Mouse (Mus musculus) hindbrain, embryonic 12.5 days (tissue): Measurements from ENCODE around the gene Olfr543. TPM values are rescaled to one million over a fixed set of nuclear protein-coding genes. Genes with fewer than 3 reads are reported as not detected.

Experiments used
- ATAC-seq: fragments of 200-750 bp; cut with Nextera tagmentation; 2 replicates; pipeline ENCODE4 v1.8.0; 2017; ENCODE audit warnings: moderate TSS enrichment; ENCODE audit not compliant: low FRiP score
- H3K27ac ChIP-seq: fragments of 300-500 bp; sonication (generic); 2 replicates; pipeline ENCODE4 v1.5.1; 2016; ENCODE audit warnings: mild to moderate bottlenecking
- H3K27me3 ChIP-seq: fragments of 300-500 bp; sonication (generic); 2 replicates; pipeline ENCODE4 v1.6.1; 2016; ENCODE audit warnings: mild to moderate bottlenecking
- H3K36me3 ChIP-seq: fragments of 300-500 bp; sonication (generic); 2 replicates; pipeline ENCODE4 v1.6.1; 2016; ENCODE audit warnings: mild to moderate bottlenecking
- H3K4me1 ChIP-seq: fragments of 300-500 bp; sonication (generic); 2 replicates; pipeline ENCODE4 v1.6.1; 2016
- H3K4me2 ChIP-seq: fragments of 300-500 bp; sonication (generic); replicated peaks from 2 replicates; pipeline ENCODE4 v1.6.1; 2016; ENCODE audit warnings: mild to moderate bottlenecking
- H3K4me3 ChIP-seq: fragments of 300-500 bp; sonication (generic); 2 replicates; pipeline ENCODE4 v1.5.1; 2016; ENCODE audit warnings: mild to moderate bottlenecking
- H3K9ac ChIP-seq: fragments of 300-500 bp; sonication (generic); 2 replicates; pipeline ENCODE4 v1.6.1; 2016; ENCODE audit warnings: mild to moderate bottlenecking, moderate library complexity
- H3K9me3 ChIP-seq: fragments of 300-500 bp; sonication (generic); replicated peaks from 2 replicates; pipeline ENCODE4 v1.6.1; 2016; ENCODE audit warnings: mild to moderate bottlenecking
- WGBS: fragments of 180-500 bp; shearing (Covaris S2); methylation state at CpG from one replicate; pipeline ENCODE4 v1.1.7; 2016; 5-methylcytosine and 5-hydroxymethylcytosine counted together
- polyA plus RNA-seq: library from polyadenylated mRNA; unstranded; fragments of >200 nt; fragmentation: Nextera tagmentation; extraction: Ambion mirVana; gene quantifications from 2 replicates; pipeline ENCODE4 v1.2.1, GENCODE M21; 2016

Olfr543 gene
- polyA plus RNA-seq, 1 experiment from 2014 or later = 0.31 TPM

GRCm38 (mm10) chr7:102467566-102467965 is 13.9 kb downstream of the Olfr543 start:
- Histone ChIP-seq H3K4me3 (no peak overlapping the region), H3K27ac (no peak overlapping the region), H3K9me3 (no peaks in the 10 kb centered on the region), H3K36me3 (peaks cover 67% of the 10 kb centered on the region), H3K9ac (no peak overlapping the region), H3K27me3 (no peaks in the 10 kb centered on the region), H3K4me1 (no peaks in the 10 kb centered on the region), H3K4me2 (no peak overlapping the region)
- no peak for ATAC-seq
- WGBS = 90% methylated on average over 8 of the region's 8 CpGs

DNA sequence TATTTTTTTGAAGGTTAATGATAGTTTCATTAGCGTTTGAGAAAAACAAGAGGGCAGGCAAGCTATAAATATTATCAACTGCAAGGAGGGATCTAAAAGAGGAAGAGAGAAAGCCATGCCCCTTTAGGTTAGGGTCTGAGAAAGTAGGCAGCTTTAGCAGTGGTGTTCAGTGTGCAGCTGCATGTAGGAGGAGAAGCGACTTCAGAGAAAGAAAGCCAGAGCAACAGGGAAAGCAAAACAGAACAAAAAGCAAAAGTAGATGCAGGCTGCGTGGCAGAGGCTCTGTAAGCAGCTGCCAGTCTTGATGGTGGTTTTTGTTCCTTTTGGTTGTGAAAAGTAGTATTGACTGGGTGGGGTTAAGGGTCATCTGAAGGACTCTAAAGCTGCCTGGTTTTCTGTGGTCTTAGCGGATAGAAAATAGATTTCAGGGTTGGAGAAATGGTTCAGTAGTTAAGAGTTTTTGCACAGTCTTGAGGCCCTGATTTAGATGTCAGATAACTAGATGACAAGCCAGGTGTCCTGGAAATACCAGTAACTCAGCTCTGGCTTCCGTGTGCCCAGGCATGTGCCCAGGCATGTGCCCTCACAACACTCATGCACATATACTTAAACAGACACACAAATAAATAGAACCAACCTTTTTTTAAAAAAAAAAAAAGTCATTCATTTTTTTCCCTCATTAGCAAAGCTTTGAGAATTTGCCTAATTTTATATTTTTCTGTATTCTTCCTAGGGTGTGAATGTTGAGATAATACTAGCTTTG is 22.7 kb downstream of the Olfr543 start:
- Histone ChIP-seq H3K27ac (no peak overlapping the region), H3K9me3 (no peaks in the 10 kb centered on the region), H3K4me2 (no peak overlapping the region), H3K9ac (no peak overlapping the region), H3K36me3 (peaks cover 84% of the 10 kb centered on the region), H3K27me3 (no peaks in the 10 kb centered on the region), H3K4me3 (no peak overlapping the region), H3K4me1 (no peaks in the 10 kb centered on the region)
- 79% methylated on average over 5 of the region's 5 CpGs for WGBS
- ATAC-seq = no peak

- Histone ChIP-seq H3K9me3 (no peaks in the 10 kb centered on the region), H3K4me3 (no peak overlapping the region), H3K27me3 (no peaks in the 10 kb centered on the region), H3K36me3 (peaks cover 42% of the 10 kb centered on the region), H3K4me1 (peaks cover 16% of the 10 kb centered on the region), H3K9ac (no peak overlapping the region), H3K4me2 (no peak overlapping the region), H3K27ac (no peak overlapping the region)
- no peak for ATAC-seq
- WGBS = 93% methylated on average over 9 of the region's 9 CpGs
These were observed 35.0 kb downstream of the Olfr543 start for GRCm38 (mm10) chr7:102446438-102446837.

GRCm38 (mm10) chr7:102444301-102444700 is 37.2 kb downstream of the Olfr543 start:
- Histone ChIP-seq H3K4me3 (no peak overlapping the region), H3K27me3 (peaks cover 3% of the 10 kb centered on the region; the same call in 1 of the 2 replicates), H3K4me2 (no peak overlapping the region), H3K9me3 (no peaks in the 10 kb centered on the region), H3K27ac (no peak overlapping the region), H3K4me1 (peaks cover 16% of the 10 kb centered on the region), H3K9ac (no peak overlapping the region), H3K36me3 (peaks cover 26% of the 10 kb centered on the region)
- no peak for ATAC-seq
- 83% methylated on average over 2 of the region's 2 CpGs for WGBS

DNA sequence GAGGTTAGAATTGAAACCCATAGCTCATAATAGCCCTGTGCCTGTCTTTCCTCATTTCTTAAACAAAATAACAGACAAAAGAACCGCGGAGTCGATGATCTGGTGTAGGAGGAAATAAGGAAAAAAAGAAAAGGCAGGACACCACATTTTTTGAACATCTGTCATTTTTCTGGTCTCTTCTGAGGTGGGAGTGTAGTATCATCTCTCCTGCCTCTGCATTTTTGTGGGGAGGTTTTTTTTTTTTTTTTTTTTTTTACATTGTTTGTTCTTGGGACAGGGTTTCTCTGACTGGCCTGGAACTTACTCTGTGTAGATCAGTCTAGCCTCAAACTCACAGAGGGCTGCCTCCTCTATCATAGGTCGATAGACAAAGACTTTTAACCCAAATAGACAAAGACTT is 39.0 kb downstream of the Olfr543 start:
- Histone ChIP-seq H3K4me1 (peaks cover 16% of the 10 kb centered on the region), H3K27me3 (peaks cover 3% of the 10 kb centered on the region; the same call in 1 of the 2 replicates), H3K4me2 (peak overlapping the region; percentile 78), H3K9ac (peak overlapping the region; percentile 85), H3K36me3 (peaks cover 16% of the 10 kb centered on the region), H3K9me3 (no peaks in the 10 kb centered on the region), H3K4me3 (peak overlapping the region; percentile 87), H3K27ac (no peak overlapping the region)
- 1% methylated on average over 4 of the region's 4 CpGs for WGBS
- ATAC-seq = no peak

GRCm38 (mm10) chr7:102441657-102442391 is 39.7 kb downstream of the Olfr543 start, which contains the start of gene Rrm1:
Gene Rrm1 (plus strand): TSS chr7:102441695.
- ATAC-seq = peak; percentile 99
- WGBS = under 1% methylated on average over 52 of the region's 56 CpGs
- H3K27ac ChIP-seq = peak within 1 kb of the TSS; percentile 81
- H3K4me1 ChIP-seq = peaks cover 16% of the 10 kb centered on the region
- H3K4me2 ChIP-seq = peak within 1 kb of the TSS; percentile 78
- no peaks in the 10 kb centered on the region for H3K9me3 ChIP-seq
- peak within 1 kb of the TSS; percentile 87 for H3K4me3 ChIP-seq
- H3K36me3 ChIP-seq = peaks cover 12% of the 10 kb centered on the region
- H3K27me3 ChIP-seq = peaks cover 3% of the 10 kb centered on the region; the same call in 1 of the 2 replicates
- peak within 1 kb of the TSS; percentile 85 for H3K9ac ChIP-seq

GRCm38 (mm10) chr7:102440822-102441656 is 40.4 kb downstream of the Olfr543 start:
- 56% methylated on average over 15 of the region's 15 CpGs for WGBS
- peaks cover 16% of the 10 kb centered on the region for H3K4me1 ChIP-seq
- H3K36me3 ChIP-seq = peaks cover 5% of the 10 kb centered on the region; the same call in 1 of the 2 replicates
- H3K4me2 ChIP-seq = peak overlapping the region; percentile 78
- H3K27me3 ChIP-seq = peaks cover 3% of the 10 kb centered on the region; the same call in 1 of the 2 replicates
- ATAC-seq = peak; percentile 33
- no peaks in the 10 kb centered on the region for H3K9me3 ChIP-seq
- H3K4me3 ChIP-seq = peak overlapping the region; percentile 87
- no peak overlapping the region for H3K9ac ChIP-seq
- H3K27ac ChIP-seq = no peak overlapping the region

DNA sequence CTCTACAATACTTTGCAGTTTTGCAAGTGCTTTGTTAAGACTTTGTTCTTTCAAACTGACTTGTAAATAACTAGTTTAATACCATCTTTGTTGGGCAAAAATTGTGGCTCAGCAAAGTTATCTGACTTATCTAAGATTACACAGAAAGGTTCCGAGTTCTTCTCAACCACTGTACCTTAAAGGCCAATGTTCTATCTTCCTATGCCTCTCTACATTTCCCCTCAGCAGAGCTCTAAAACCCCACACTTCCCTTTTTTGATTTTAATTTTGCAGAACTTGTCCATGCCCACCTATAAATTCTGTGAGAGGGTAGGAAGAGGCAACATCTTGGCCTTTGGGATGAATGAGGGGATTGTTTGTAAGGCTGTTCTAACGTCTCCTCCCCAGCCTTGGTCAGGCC is 47.1 kb downstream of the Olfr543 start:
- WGBS = 83% methylated on average over 2 of the region's 2 CpGs
- Histone ChIP-seq H3K36me3 (no peaks in the 10 kb centered on the region), H3K9ac (no peak overlapping the region), H3K4me3 (no peak overlapping the region), H3K4me2 (no peak overlapping the region), H3K9me3 (no peaks in the 10 kb centered on the region), H3K27me3 (no peaks in the 10 kb centered on the region), H3K4me1 (no peaks in the 10 kb centered on the region), H3K27ac (no peak overlapping the region)
- ATAC-seq = no peak

Other genes starting within 250 kb of the Olfr543 start
- 29.8 and 29.9 TPM in 2 replicates for gene Rhog, start 225.6 kb downstream of the Olfr543 start, polyA plus RNA-seq
- gene Stim1, start 213.9 kb downstream of the Olfr543 start, polyA plus RNA-seq = 14.8 and 17.1 TPM in 2 replicates
- gene Rrm1, start 40.0 kb downstream of the Olfr543 start, polyA plus RNA-seq = 114 and 116 TPM in 2 replicates
- gene Olfr544, start 6.6 kb upstream of the Olfr543 start, polyA plus RNA-seq = 0.15 and 0.20 TPM in 2 replicates
- gene Olfr545, start 17.9 kb upstream of the Olfr543 start, polyA plus RNA-seq = 0.17 and 0.22 TPM in 2 replicates
- not detected in 2 replicates for gene Olfr547, start 53.1 kb upstream of the Olfr543 start, polyA plus RNA-seq
- not detected in 2 replicates for gene Olfr548-ps1, start 59.2 kb upstream of the Olfr543 start, polyA plus RNA-seq
- gene Olfr549, start 68.2 kb upstream of the Olfr543 start, polyA plus RNA-seq = not detected in 2 replicates
- gene Trim21, start 83.8 kb upstream of the Olfr543 start, polyA plus RNA-seq = 0.26 and 0.41 TPM in 2 replicates
- gene Olfr550, start 89.8 kb upstream of the Olfr543 start, polyA plus RNA-seq = not detected in 2 replicates
- not detected in 2 replicates for gene Olfr551, start 110.2 kb upstream of the Olfr543 start, polyA plus RNA-seq
- not detected in 2 replicates for gene Olfr552, start 116.1 kb upstream of the Olfr543 start, polyA plus RNA-seq
- not detected in 2 replicates for gene Olfr553, start 136.5 kb upstream of the Olfr543 start, polyA plus RNA-seq
- gene Olfr554, start 156.8 kb upstream of the Olfr543 start, polyA plus RNA-seq = not detected in 2 replicates
- gene Olfr555, start 177.1 kb upstream of the Olfr543 start, polyA plus RNA-seq = not detected in 2 replicates
- not detected in 2 replicates for gene Olfr556, start 183.2 kb upstream of the Olfr543 start, polyA plus RNA-seq
- 9.6 and 12.5 TPM in 2 replicates for gene Trim68, start 205.6 kb upstream of the Olfr543 start, polyA plus RNA-seq
- gene Olfr557, start 214.2 kb upstream of the Olfr543 start, polyA plus RNA-seq = not detected in 2 replicates
- 0.18 and 0.48 TPM in 2 replicates for gene Olfr558, start 220.5 kb upstream of the Olfr543 start, polyA plus RNA-seq
- gene Olfr33, start 237.4 kb upstream of the Olfr543 start, polyA plus RNA-seq = not detected in 2 replicates
- not detected in 2 replicates for gene Olfr559, start 245.8 kb upstream of the Olfr543 start, polyA plus RNA-seq